Mouse (Mus musculus): ENCODE results near the gene Ube2z. TPM values are rescaled to one million over a fixed set of nuclear protein-coding genes. Genes with fewer than 3 reads are reported as not detected.

Gene Ube2z
- polyA plus RNA-seq, 1 experiment, result 49.4 TPM

- Histone ChIP-seq H3K4me3 (ENCODE audit: insufficient read depth, low read length) (no peak overlapping the region), H3K27ac (ENCODE audit: insufficient read depth, low read length) (no peak overlapping the region), H3K4me1 (ENCODE audit: control insufficient read depth, insufficient read depth, low read length) (no peaks in the 10 kb centered on the region)
- TF ChIP-seq CTCF (IDR thresholded peaks at IDR 0.05; ENCODE audit: extremely low read depth, insufficient read depth, low read length), result no peak
- no peak for TF ChIP-seq POLR2A (IDR thresholded peaks at IDR 0.05; ENCODE audit: extremely low read depth, insufficient read depth, low read length)
Measured at GRCm38 (mm10) chr11:96003969-96004792, 61.0 kb downstream of the Ube2z start.

DNA sequence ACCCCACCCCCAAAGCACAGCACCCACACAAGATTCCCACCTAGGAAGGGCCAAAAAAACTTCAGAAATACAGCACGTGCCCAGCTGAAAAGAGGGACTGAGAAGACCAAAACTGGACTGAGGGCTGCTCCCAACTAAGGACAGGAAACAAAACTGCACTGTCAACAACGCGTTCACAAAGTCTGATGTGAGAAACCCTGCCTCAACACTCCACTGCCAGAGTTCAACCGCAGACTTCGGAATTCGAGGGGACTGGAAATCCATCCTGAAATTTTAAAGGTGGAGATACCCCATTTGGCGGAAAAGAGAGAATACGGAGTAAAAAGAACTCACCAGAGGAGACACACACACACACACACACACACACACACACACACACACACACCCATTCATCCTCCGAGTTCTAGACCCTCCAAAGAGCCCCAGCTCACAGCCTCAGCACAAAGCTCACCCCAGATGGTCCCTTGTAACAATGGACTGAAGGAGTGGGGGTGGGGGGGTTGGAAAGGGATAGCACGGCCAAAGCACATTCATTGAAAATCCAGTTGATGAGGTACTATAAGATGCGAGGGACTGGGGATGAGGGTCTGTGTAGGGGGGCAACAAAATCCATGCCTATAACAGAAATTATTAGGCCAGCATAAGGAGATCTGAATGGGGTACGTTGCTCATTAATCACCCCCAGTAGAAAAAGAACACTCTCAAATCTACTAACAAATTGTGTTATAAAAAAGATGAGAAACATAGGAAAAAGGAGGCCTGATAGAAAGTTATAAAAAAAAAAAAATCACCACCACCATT lies 61.9 kb downstream of the Ube2z start:
- Histone ChIP-seq H3K4me3 (ENCODE audit: insufficient read depth, low read length) (no peak overlapping the region), H3K4me1 (ENCODE audit: control insufficient read depth, insufficient read depth, low read length) (no peaks in the 10 kb centered on the region), H3K27ac (ENCODE audit: insufficient read depth, low read length) (no peak overlapping the region)
- TF ChIP-seq CTCF (IDR thresholded peaks at IDR 0.05; ENCODE audit: extremely low read depth, insufficient read depth, low read length) (no peak), POLR2A (IDR thresholded peaks at IDR 0.05; ENCODE audit: extremely low read depth, insufficient read depth, low read length) (no peak)

Other genes with a start within 250 kb of the Ube2z start
- 72.8 and 74.3 TPM in 2 replicates for gene Phospho1, start 240.9 kb downstream of the Ube2z start, polyA plus RNA-seq (2012; rRNA removed)
- 9.4 and 11.0 TPM in 2 replicates for gene Gngt2, start 228.2 kb downstream of the Ube2z start, polyA plus RNA-seq (2012; rRNA removed)
- 9.6 and 11.8 TPM in 2 replicates for gene Abi3, start 222.9 kb downstream of the Ube2z start, polyA plus RNA-seq (2012; rRNA removed)
- gene B4galnt2, start 150.5 kb downstream of the Ube2z start, polyA plus RNA-seq (2012; rRNA removed), result not detected in 2 replicates
- 0.02 and 0.15 TPM in 2 replicates for gene Igf2bp1, start 59.4 kb downstream of the Ube2z start, polyA plus RNA-seq (2012; rRNA removed)
- gene Gip, start 40.8 kb downstream of the Ube2z start, polyA plus RNA-seq (2012; rRNA removed), result not detected in 2 replicates
- gene Snf8, start 30.5 kb downstream of the Ube2z start, polyA plus RNA-seq (2012; rRNA removed), result 94.2 and 96.9 TPM in 2 replicates
- gene Atp5g1, start 10.3 kb upstream of the Ube2z start, polyA plus RNA-seq (2012; rRNA removed), result 448 and 494 TPM in 2 replicates
- gene Calcoco2, start 46.6 kb upstream of the Ube2z start, polyA plus RNA-seq (2012; rRNA removed), result not detected in 2 replicates
- 0.15 and 0.27 TPM in 2 replicates for gene Ttll6, start 68.4 kb upstream of the Ube2z start, polyA plus RNA-seq (2012; rRNA removed)
- not detected in 2 replicates for gene Hoxb13, start 128.9 kb upstream of the Ube2z start, polyA plus RNA-seq (2012; rRNA removed)
- not detected in 2 replicates for gene Hoxb9, start 206.1 kb upstream of the Ube2z start, polyA plus RNA-seq (2012; rRNA removed)
- not detected in 2 replicates for gene Hoxb8, start 216.5 kb upstream of the Ube2z start, polyA plus RNA-seq (2012; rRNA removed)
- gene Hoxb7, start 221.2 kb upstream of the Ube2z start, polyA plus RNA-seq (2012; rRNA removed), result not detected in 2 replicates
- not detected in 2 replicates for gene Hoxb6, start 227.1 kb upstream of the Ube2z start, polyA plus RNA-seq (2012; rRNA removed)
- not detected in 2 replicates for gene Hoxb5, start 237.9 kb upstream of the Ube2z start, polyA plus RNA-seq (2012; rRNA removed)

All from cortical plate, adult 2 months (tissue).